Mouse (Mus musculus) embryonic facial prominence, embryonic 14.5 days (tissue): ENCODE data around the gene Gm9495. TPM values are rescaled to one million over a fixed set of nuclear protein-coding genes. Genes with fewer than 3 reads are reported as not detected.

Experiments used
- ATAC-seq: fragments of 200-750 bp; cut with Nextera tagmentation; 2 replicates; pipeline ENCODE4 v1.8.0; 2017; ENCODE audit warnings: low read depth, moderate number of reproducible peaks, moderate TSS enrichment
- DNase-seq: peaks from one replicate; pipeline ENCODE4 v3.0.0-alpha.2; 2015; ENCODE audit warnings: low spot score
- H3K27ac ChIP-seq: fragments of 300-500 bp; sonication (generic); replicated peaks from 2 replicates; pipeline ENCODE4 v1.5.1; 2014; ENCODE audit warnings: low read depth, mild to moderate bottlenecking, low read length, moderate library complexity
- H3K27me3 ChIP-seq: fragments of 300-500 bp; sonication (generic); replicated peaks from 2 replicates; pipeline ENCODE4 v1.6.1; 2014; ENCODE audit warnings: low read length; ENCODE audit not compliant: control insufficient read depth, insufficient read depth
- H3K36me3 ChIP-seq: fragments of 300-500 bp; sonication (generic); 2 replicates; pipeline ENCODE4 v1.6.1; 2014; ENCODE audit warnings: low read length, mixed read lengths; ENCODE audit not compliant: control insufficient read depth, insufficient read depth
- H3K4me1 ChIP-seq: fragments of 300-500 bp; sonication (generic); 2 replicates; pipeline ENCODE4 v1.6.1; 2014; ENCODE audit warnings: antibody characterized with exemption, low read length; ENCODE audit not compliant: control insufficient read depth, insufficient read depth
- H3K4me2 ChIP-seq: fragments of 300-500 bp; sonication (generic); 2 replicates; pipeline ENCODE4 v1.6.1; 2014; ENCODE audit warnings: low read depth, mild to moderate bottlenecking, low read length, moderate library complexity, mixed read lengths
- H3K4me3 ChIP-seq: fragments of 300-500 bp; sonication (generic); 2 replicates; pipeline ENCODE4 v1.5.1; 2014; ENCODE audit warnings: low read depth, mild to moderate bottlenecking, low read length
- H3K9ac ChIP-seq: fragments of 300-500 bp; sonication (generic); 2 replicates; pipeline ENCODE4 v1.6.1; 2014; ENCODE audit warnings: low read depth, mild to moderate bottlenecking, low read length, moderate library complexity, mixed read lengths
- H3K9me3 ChIP-seq: fragments of 300-500 bp; sonication (generic); 2 replicates; pipeline ENCODE4 v1.6.1; 2016; ENCODE audit warnings: low read length; ENCODE audit not compliant: control insufficient read depth
- WGBS: fragments of 180-500 bp; shearing (Covaris S2); extraction: QIAGEN DNeasy Blood & Tissue Kit; methylation state at CpG from one replicate; pipeline ENCODE4 v1.1.7; 2014; 5-methylcytosine and 5-hydroxymethylcytosine counted together
- polyA plus RNA-seq: library from polyadenylated mRNA; unstranded; fragments of >200 nt; fragmentation: Nextera tagmentation; extraction: Ambion mirVana; gene quantifications from 2 replicates; pipeline ENCODE4 v1.2.1, GENCODE M21; 2014

Gene Gm9495
- polyA plus RNA-seq, 1 experiment from 2014 or later: not detected

DNA sequence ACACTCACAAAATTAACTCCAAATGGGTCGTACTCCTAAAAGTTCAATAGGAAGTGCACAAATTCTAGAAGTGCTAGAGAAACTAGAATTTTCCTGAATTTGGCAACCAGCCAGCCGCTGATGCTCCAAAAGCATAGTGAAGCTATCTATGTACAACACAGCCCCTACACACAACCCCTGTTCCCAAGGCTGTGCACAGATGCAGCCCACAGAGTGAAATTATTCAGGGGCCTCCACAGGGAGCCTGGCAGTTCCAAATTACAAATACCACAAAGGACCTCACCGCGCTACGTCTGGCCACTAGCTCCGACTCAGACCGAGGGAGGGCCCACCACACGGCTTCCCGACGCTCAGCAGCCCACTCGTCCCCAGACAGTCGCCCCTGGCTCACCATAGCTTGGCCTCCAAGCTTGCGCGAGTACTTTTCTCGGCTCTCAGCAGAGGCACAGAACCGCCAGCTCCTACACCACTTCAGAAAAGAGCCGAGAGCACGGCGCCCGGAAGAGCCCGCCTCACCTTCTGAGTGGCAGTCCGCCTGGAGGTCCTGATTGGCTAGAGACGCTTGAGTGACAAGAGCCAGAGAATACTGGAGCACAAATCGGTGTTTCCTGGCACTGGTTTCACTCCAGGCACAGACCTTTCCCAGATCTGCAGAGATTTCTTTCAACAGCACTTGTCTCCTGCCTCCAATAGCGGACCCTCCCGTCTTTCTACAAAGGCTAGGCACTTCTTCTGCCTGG lies 58.1 kb downstream of the Gm9495 start:
- Histone ChIP-seq H3K4me1 (no peaks in the 10 kb centered on the region), H3K27ac (peak overlapping the region; percentile 94), H3K9me3 (peaks cover 34% of the 10 kb centered on the region), H3K9ac (peak overlapping the region; percentile 85), H3K4me3 (peak overlapping the region; percentile 73), H3K4me2 (peak overlapping the region; percentile 66), H3K27me3 (no peaks in the 10 kb centered on the region), H3K36me3 (peaks cover 32% of the 10 kb centered on the region; the same call in 1 of the 2 replicates)
- DNase-seq: peak; percentile 98
- WGBS: 2% methylated on average over 26 of the region's 26 CpGs
- peak; percentile 98 for ATAC-seq

DNA sequence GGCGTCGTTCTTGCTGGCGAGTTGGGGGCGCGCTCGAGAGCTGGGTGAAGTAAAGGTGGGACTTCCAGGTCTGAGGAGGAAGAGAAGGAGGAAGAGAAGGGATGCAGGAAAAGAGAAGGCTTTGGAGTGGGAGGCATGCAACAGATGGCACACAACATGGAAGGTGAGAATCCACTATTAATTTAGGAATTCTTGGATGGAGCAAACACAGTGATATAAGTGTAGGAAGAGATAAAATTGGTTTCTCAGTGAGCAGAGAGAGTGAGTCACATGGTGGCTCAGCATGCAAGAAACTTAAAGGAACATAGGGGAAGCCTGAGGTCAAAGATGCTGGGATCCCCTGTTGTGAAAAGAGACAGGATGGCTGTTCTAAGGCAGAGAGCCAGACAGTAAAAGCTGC lies 69.0 kb downstream of the Gm9495 start:
- peaks cover 62% of the 10 kb centered on the region for H3K9me3 ChIP-seq
- no peak for ATAC-seq
- H3K4me1 ChIP-seq: no peaks in the 10 kb centered on the region
- no peak overlapping the region for H3K4me2 ChIP-seq
- no peak overlapping the region for H3K9ac ChIP-seq
- H3K27me3 ChIP-seq: no peaks in the 10 kb centered on the region
- H3K4me3 ChIP-seq: no peak overlapping the region
- 94% methylated on average over 6 of the region's 6 CpGs for whole genome bisulfite sequencing
- H3K36me3 ChIP-seq: peaks cover 39% of the 10 kb centered on the region
- no peak for DNase-seq
- no peak overlapping the region for H3K27ac ChIP-seq

Other genes starting within 250 kb of the Gm9495 start
- 17.6 and 21.0 TPM in 2 replicates for gene Zfp930, start 244.5 kb downstream of the Gm9495 start, polyA plus RNA-seq
- gene D130040H23Rik, start 182.5 kb downstream of the Gm9495 start, polyA plus RNA-seq: 3.1 and 3.3 TPM in 2 replicates
- gene Gm7697, start 69.4 kb upstream of the Gm9495 start, polyA plus RNA-seq: not detected in 2 replicates
- 17.3 and 19.8 TPM in 2 replicates for gene Zfp868, start 172.0 kb upstream of the Gm9495 start, polyA plus RNA-seq
- 1.5 and 1.8 TPM in 2 replicates for gene Zfp964, start 200.9 kb upstream of the Gm9495 start, polyA plus RNA-seq